Mouse (Mus musculus) left cerebral cortex, postnatal 36 days (tissue): ENCODE results near the gene Ncan. TPM values are rescaled to one million over a fixed set of nuclear protein-coding genes. Genes with fewer than 3 reads are reported as not detected.
"Not testable (repeated sequence)": the region's sequence is repeated elsewhere in the genome, so short reads cannot be mapped to it uniquely, and the experiment has no call there.

ENCODE experiments used
- DNase-seq, 2 experiments: peaks; one replicate each; pipeline ENCODE4 v3.0.0; 2021 to 2022; ENCODE audit warnings: low spot score in 2 of 2, mixed read lengths in 1 of 2
- intact Hi-C: fragments of 180-260 bp; cut with DNase I; formaldehyde crosslinking; loops from one replicate; pipeline ENCODE4 v1.15.1; 2025
- total RNA-seq, 2 experiments: library from RNA; stranded (reverse); gene quantifications; 2 replicates each; pipeline ENCODE4 v1.2.3; 2021

Gene Ncan
- total RNA-seq, 2 experiments from 2014 or later: 192 to 201 TPM

- intact Hi-C loops: loop anchor here (2.0 kb wide), 2 partner anchors 39 to 77 kb away; no protein-coding TSS in a partner anchor
- no peak for DNase-seq
These were observed 31.2 kb downstream of the Ncan start for GRCm38 (mm10) chr8:70089296-70089960.

- intact Hi-C loops: loop anchor here (2.0 kb wide), 2 partner anchors 41 to 79 kb away; no protein-coding TSS in a partner anchor
- DNase-seq: peak; percentile 68 to 77
These were observed 32.6 kb downstream of the Ncan start for GRCm38 (mm10) chr8:70087836-70088650.

GRCm38 (mm10) chr8:70087237-70087636 is 33.4 kb downstream of the Ncan start:
- no peak for DNase-seq
- intact Hi-C loops: no loop called here

GRCm38 (mm10) chr8:70086151-70086550 is 34.5 kb downstream of the Ncan start:
- intact Hi-C loops: no loop called here
- DNase-seq: no peak

GRCm38 (mm10) chr8:70084191-70085065 is 36.2 kb downstream of the Ncan start:
- peak in 1 of 2 experiments; percentile 34 for DNase-seq
- intact Hi-C loops: loop anchor here (2.0 kb wide), 1 partner anchor 38 kb away; no protein-coding TSS in a partner anchor

- intact Hi-C loops: no loop called here
- peak in 1 of 2 experiments; percentile 80 for DNase-seq
These were observed 37.4 kb downstream of the Ncan start, which contains the start of gene Hapln4 for GRCm38 (mm10) chr8:70083285-70083684. TSS of gene Hapln4 (plus strand) at chr8:70083457.

- intact Hi-C loops: no loop called here
- DNase-seq: no peak
These were observed 38.7 kb downstream of the Ncan start for GRCm38 (mm10) chr8:70081976-70082375.

GRCm38 (mm10) chr8:70073682-70074081 is 47.0 kb downstream of the Ncan start:
- no peak for DNase-seq
- intact Hi-C loops: no loop called here

GRCm38 (mm10) chr8:70073120-70073519 is 47.6 kb downstream of the Ncan start:
- intact Hi-C loops: no loop called here
- no peak for DNase-seq

GRCm38 (mm10) chr8:70072441-70073069 is 48.1 kb downstream of the Ncan start, which contains the start of gene Tm6sf2:
TSS of gene Tm6sf2 (plus strand) at chr8:70072924.
- intact Hi-C loops: no loop called here
- DNase-seq: no peak

- intact Hi-C loops: no loop called here
These were observed 48.7 kb downstream of the Ncan start for GRCm38 (mm10) chr8:70071836-70072440.

GRCm38 (mm10) chr8:70057721-70058120 is 63.0 kb downstream of the Ncan start:
- DNase-seq: no peak
- intact Hi-C loops: no loop called here

More at GRCm38 (mm10) chr8:70071836-70072440, 48.7 kb downstream of the Ncan start:
- no peak for DNase-seq

GRCm38 (mm10) chr8:70050434-70050833 is 70.2 kb downstream of the Ncan start:
- intact Hi-C loops, DNase-seq: not testable (repeated sequence)

- intact Hi-C loops: no loop called here
- no peak for DNase-seq
These were observed 71.0 kb downstream of the Ncan start for GRCm38 (mm10) chr8:70049662-70050061.

- DNase-seq: no peak
These were observed 76.7 kb downstream of the Ncan start for GRCm38 (mm10) chr8:70043996-70044395.

More at GRCm38 (mm10) chr8:70043996-70044395, 76.7 kb downstream of the Ncan start:
- intact Hi-C loops: no loop called here
